Mouse (Mus musculus): ENCODE measurements around the gene Gm27179. TPM values are rescaled to one million over a fixed set of nuclear protein-coding genes. Genes with fewer than 3 reads are reported as not detected.
"Not testable (repeated sequence)": the region's sequence is repeated elsewhere in the genome, so short reads cannot be mapped to it uniquely, and the experiment has no call there.

Gm27179 gene
- polyA plus RNA-seq, 1 experiment from 2014 or later, result not detected

GRCm38 (mm10) chr14:69464465-69464864 is 47.9 kb downstream of the Gm27179 start:
- H3K4me3 ChIP-seq; H3K4me2 ChIP-seq; H3K9ac ChIP-seq; H3K9me3 ChIP-seq; ATAC-seq (replicated peaks); H3K4me1 ChIP-seq; H3K27me3 ChIP-seq (replicated peaks); H3K36me3 ChIP-seq (replicated peaks); H3K27ac ChIP-seq: not testable (repeated sequence)
- WGBS, result no CpG with 5 or more reads among the region's 4 CpGs

Other genes starting within 250 kb of the Gm27179 start
- not detected in 2 replicates for gene Synb, start 218.2 kb downstream of the Gm27179 start, polyA plus RNA-seq (2015; fragmentation: Nextera tagmentation; extraction: Ambion mirVana)
- gene Gm16867, start 9.2 kb downstream of the Gm27179 start, polyA plus RNA-seq (2015; fragmentation: Nextera tagmentation; extraction: Ambion mirVana), result not detected in 2 replicates
- gene Entpd4b, start 42.9 kb upstream of the Gm27179 start, polyA plus RNA-seq (2015; fragmentation: Nextera tagmentation; extraction: Ambion mirVana), result 13.2 and 13.9 TPM in 2 replicates

Data from midbrain, embryonic 15.5 days (tissue).